Mouse (Mus musculus) MEL (cell line): Measurements from ENCODE around the gene Anks1. TPM values are rescaled to one million over a fixed set of nuclear protein-coding genes. Genes with fewer than 3 reads are reported as not detected.

Source experiments
- DNase-seq: peaks from one replicate; pipeline ENCODE4 v3.0.0; 2011; ENCODE audit warnings: low read depth, low spot score
- H3K27ac ChIP-seq: 2 replicates; pipeline ENCODE4 v1.5.1; 2012; ENCODE audit warnings: low read depth, mild to moderate bottlenecking, control low read depth, low read length, moderate library complexity; ENCODE audit not compliant: control insufficient read depth
- H3K27me3 ChIP-seq, 2 experiments: fragments of 150-350 bp in 1 of 2; sonication (generic) in 1 of 2; 2 replicates each; pipeline ENCODE4 v1.6.1; 2012; ENCODE audit warnings: low read length in 2 of 2, mild to moderate bottlenecking in 2 of 2, improper control_type of control experiment in 1 of 2, moderate library complexity in 1 of 2; ENCODE audit not compliant: insufficient read depth in 2 of 2, control insufficient read depth in 1 of 2
- H3K36me3 ChIP-seq, 2 experiments: 2 replicates each; pipeline ENCODE4 v1.6.1; 2012 to 2014; ENCODE audit warnings: low read length in 2 of 2, improper control_type of control experiment in 1 of 2, inconsistent platforms in 1 of 2, mild to moderate bottlenecking in 1 of 2; ENCODE audit not compliant: insufficient read depth in 2 of 2, control insufficient read depth in 1 of 2
- H3K4me1 ChIP-seq, 2 experiments: fragments of 150-350 bp in 1 of 2; sonication (generic) in 1 of 2; 2 replicates each; pipeline ENCODE4 v1.6.1; 2012; ENCODE audit warnings: low read length in 2 of 2, improper control_type of control experiment in 1 of 2, mild to moderate bottlenecking in 1 of 2; ENCODE audit not compliant: insufficient read depth in 2 of 2, control insufficient read depth in 1 of 2
- H3K4me3 ChIP-seq, 2 experiments: fragments of 150-350 bp in 1 of 2; sonication (generic) in 1 of 2; 2 replicates each; pipeline ENCODE4 v1.5.1; 2012; ENCODE audit warnings: low read depth in 2 of 2, low read length in 2 of 2, mild to moderate bottlenecking in 2 of 2, moderate library complexity in 2 of 2, control low read depth in 1 of 2, improper control_type of control experiment in 1 of 2; ENCODE audit not compliant: control insufficient read depth in 1 of 2, insufficient read depth in 1 of 2
- H3K79me2 ChIP-seq: 2 replicates; pipeline ENCODE4 v1.6.1; 2012; ENCODE audit warnings: mild to moderate bottlenecking, low read length, moderate library complexity; ENCODE audit not compliant: control insufficient read depth, poor library complexity, insufficient read depth
- H3K9ac ChIP-seq: 2 replicates; pipeline ENCODE4 v1.6.1; 2012; ENCODE audit warnings: low read depth, mild to moderate bottlenecking, control low read depth, low read length, moderate library complexity; ENCODE audit not compliant: control insufficient read depth, poor library complexity, severe bottlenecking
- H3K9me3 ChIP-seq: fragments of 150-350 bp; sonication (generic); replicated peaks from 2 replicates; pipeline ENCODE4 v1.6.1; 2012; ENCODE audit warnings: mild to moderate bottlenecking, low read length, improper control_type of control experiment, moderate library complexity; ENCODE audit not compliant: insufficient read depth
- BHLHE40 ChIP-seq: IDR thresholded peaks from 2 replicates; pipeline ENCODE4 v1.6.1; 2012; ENCODE audit warnings: low read depth, mild to moderate bottlenecking, inconsistent platforms, low read length, improper control_type of control experiment, borderline replicate concordance
- E2F4 ChIP-seq: IDR thresholded peaks from 2 replicates; pipeline ENCODE4 v1.6.1; 2011; ENCODE audit warnings: low read depth, low read length, improper control_type of control experiment, borderline replicate concordance
- ELF1 ChIP-seq: IDR thresholded peaks from 2 replicates; pipeline ENCODE4 v1.6.1; 2014; ENCODE audit warnings: low read depth, mild to moderate bottlenecking, inconsistent platforms, low read length, improper control_type of control experiment, moderate library complexity
- EP300 ChIP-seq, 2 experiments: IDR thresholded peaks; 2 replicates each; pipeline ENCODE4 v1.6.1; 2011; ENCODE audit warnings: improper control_type of control experiment in 2 of 2, low read length in 2 of 2, low read depth in 1 of 2, mild to moderate bottlenecking in 1 of 2
- ETS1 ChIP-seq: IDR thresholded peaks from 2 replicates; pipeline ENCODE4 v1.6.1; 2012; ENCODE audit warnings: low read depth, mild to moderate bottlenecking, inconsistent platforms, low read length, improper control_type of control experiment, moderate library complexity
- GABPA ChIP-seq: IDR thresholded peaks from 2 replicates; pipeline ENCODE4 v1.6.1; 2012; ENCODE audit warnings: low read depth, mild to moderate bottlenecking, inconsistent platforms, low read length, improper control_type of control experiment, moderate library complexity
- GATA1 ChIP-seq: IDR thresholded peaks from 2 replicates; pipeline ENCODE4 v1.6.1; 2011; ENCODE audit warnings: low read depth, low read length, improper control_type of control experiment
- HCFC1 ChIP-seq: IDR thresholded peaks from 2 replicates; pipeline ENCODE4 v1.6.1; 2012; ENCODE audit warnings: low read depth, mild to moderate bottlenecking, inconsistent platforms, low read length, improper control_type of control experiment, moderate library complexity
- KAT2A ChIP-seq: conservative IDR thresholded peaks from 2 replicates; pipeline ENCODE4 v1.6.1; 2012; ENCODE audit warnings: low read depth, low read length, improper control_type of control experiment, inconsistent platforms
- MAFK ChIP-seq: IDR thresholded peaks from 2 replicates; pipeline ENCODE4 v1.6.1; 2011; ENCODE audit warnings: low read depth, mild to moderate bottlenecking, low read length, improper control_type of control experiment, borderline replicate concordance
- MAX ChIP-seq: IDR thresholded peaks from 2 replicates; pipeline ENCODE4 v1.6.1; 2011; ENCODE audit warnings: low read length, improper control_type of control experiment
- MEF2A ChIP-seq: IDR thresholded peaks from 2 replicates; pipeline ENCODE4 v1.6.1; 2014; ENCODE audit warnings: low read depth, mild to moderate bottlenecking, inconsistent platforms, low read length, improper control_type of control experiment; ENCODE audit not compliant: poor library complexity, insufficient replicate concordance, severe bottlenecking; ENCODE audit errors: extremely low read depth
- RAD21 ChIP-seq: IDR thresholded peaks from 2 replicates; pipeline ENCODE4 v1.6.1; 2011; ENCODE audit warnings: mild to moderate bottlenecking, low read depth, low read length, improper control_type of control experiment
- SMC3 ChIP-seq: IDR thresholded peaks from 2 replicates; pipeline ENCODE4 v1.6.1; 2011; ENCODE audit warnings: low read depth, low read length, improper control_type of control experiment
- TAL1 ChIP-seq: IDR thresholded peaks from 2 replicates; pipeline ENCODE4 v1.6.1; 2012; ENCODE audit warnings: mild to moderate bottlenecking, inconsistent platforms, low read length, moderate library complexity, mixed read lengths
- TCF12 ChIP-seq: IDR thresholded peaks from 2 replicates; pipeline ENCODE4 v1.6.1; 2014; ENCODE audit warnings: low read depth, mild to moderate bottlenecking, inconsistent platforms, low read length, improper control_type of control experiment, moderate library complexity
- UBTF ChIP-seq: IDR thresholded peaks from 2 replicates; pipeline ENCODE4 v1.6.1; 2012; ENCODE audit warnings: low read depth, mild to moderate bottlenecking, inconsistent platforms, low read length, improper control_type of control experiment, moderate library complexity, borderline replicate concordance; ENCODE audit not compliant: insufficient read depth
- ZC3H11A ChIP-seq: IDR thresholded peaks from 2 replicates; pipeline ENCODE4 v1.6.1; 2012; ENCODE audit warnings: low read depth, mild to moderate bottlenecking, inconsistent platforms, low read length, improper control_type of control experiment
- ZMIZ1 ChIP-seq: IDR thresholded peaks from 2 replicates; pipeline ENCODE4 v1.6.1; 2012; ENCODE audit warnings: low read depth, mild to moderate bottlenecking, inconsistent platforms, low read length, improper control_type of control experiment, moderate library complexity
- ZNF384 ChIP-seq: IDR thresholded peaks from 2 replicates; pipeline ENCODE4 v1.6.1; 2012; ENCODE audit warnings: low read depth, mild to moderate bottlenecking, inconsistent platforms, low read length, improper control_type of control experiment
- polyA plus RNA-seq, 2 experiments: library from polyadenylated mRNA; stranded (reverse) in 1 of 2; unstranded in 1 of 2; fragments of >175 nt in 1 of 2; fragments of >200 nt in 1 of 2; gene quantifications; 2 replicates each; pipeline versions ENCODE4 v1.2.1 to v1.2.4; 2012; ENCODE audit warnings: low replicate concordance in 2 of 2, low read depth in 1 of 2; ENCODE audit not compliant: insufficient read length in 2 of 2, insufficient read depth in 1 of 2, missing spikeins in 1 of 2
- total RNA-seq: library from RNA; depleted of rRNA; stranded (reverse); fragments of 300-350 nt; gene quantifications from 2 replicates; pipeline ENCODE4 v1.2.3, GENCODE M21; 2012

Gene Anks1
- total and polyA plus RNA-seq, 3 experiments = 11.9 to 15.9 TPM; not detected in 1

- Histone ChIP-seq H3K4me1 (peaks cover 5 to 9% of the 10 kb centered on the region in 2 experiments; a peak in 3 of 4 replicates), H3K27me3 (no peaks in the 10 kb centered on the region), H3K36me3 (peaks cover 0 to 3% of the 10 kb centered on the region in 2 experiments; a peak in 2 of 4 replicates), H3K79me2 (no peaks in the 10 kb centered on the region), H3K27ac (no peak overlapping the region), H3K9me3 (no peaks in the 10 kb centered on the region), H3K4me3 (no peak overlapping the region), H3K9ac (no peak overlapping the region)
- no peak for TF ChIP-seq MAX
- TF ChIP-seq GATA1 = no peak
- no peak for TF ChIP-seq ZC3H11A
- no peak for TF ChIP-seq SMC3
- DNase-seq = no peak
Measured at GRCm38 (mm10) chr17:28025541-28025961, 116.4 kb downstream of the Anks1 start.

- Histone ChIP-seq H3K4me3 (no peak overlapping the region), H3K4me1 (peaks cover 8 to 10% of the 10 kb centered on the region in 2 experiments), H3K79me2 (no peaks in the 10 kb centered on the region), H3K9me3 (no peaks in the 10 kb centered on the region), H3K27me3 (no peaks in the 10 kb centered on the region), H3K36me3 (peaks cover 0 to 6% of the 10 kb centered on the region in 2 experiments; a peak in 2 of 4 replicates), H3K27ac (no peak overlapping the region), H3K9ac (no peak overlapping the region)
- peak; percentile 44 for DNase-seq
- TF ChIP-seq ZMIZ1 (no peak), ZNF384 (no peak), GABPA (no peak), E2F4 (no peak), KAT2A (no peak), HCFC1 (no peak), BHLHE40 (no peak), EP300 (IDR thresholded peaks at IDR 0.05; ENCODE audit: low read depth in 1 of 2, low read length in 2 of 2) (no peak), GATA1 (no peak), RAD21 (no peak), SMC3 (no peak), ZC3H11A (no peak), MAFK (no peak), ETS1 (no peak), TAL1 (no peak), ELF1 (no peak), MEF2A (no peak), UBTF (no peak), TCF12 (no peak)
Measured at GRCm38 (mm10) chr17:28026111-28026872, 117.2 kb downstream of the Anks1 start.
